Mouse (Mus musculus) T-helper 2 cell (primary cell): ENCODE data around the gene Slc7a6os.
"Not testable (repeated sequence)": the region's sequence is repeated elsewhere in the genome, so short reads cannot be mapped to it uniquely, and the experiment has no call there.

Source experiments
- in situ Hi-C: fragments of 300-600 bp; cut with MboI, MseI; formaldehyde crosslinking; loops from one replicate; pipeline ENCODE4 v1.15.1; 2025; ENCODE audit warnings: high pct_unique_total_duplicates

Gene Slc7a6os

GRCm38 (mm10) chr8:106210821-106211345, at the start of gene Slc7a6os, which contains the start of gene Prmt7:
Slc7a6os (minus strand) TSS chr8:106210935.
Prmt7 (plus strand) TSS chr8:106210936.
- in situ Hi-C loops, result loop anchor here (10.0 kb wide), 1 partner anchor 886 kb away; the partner anchor contains the start of genes Lrrc29 and Tmem208

- in situ Hi-C loops, result loop anchor here (10.0 kb wide), 1 partner anchor 765 kb away; no protein-coding TSS in a partner anchor
Measured at GRCm38 (mm10) chr8:106259579-106260255, 49.0 kb upstream of the Slc7a6os start.

GRCm38 (mm10) chr8:106258169-106258568, 47.4 kb upstream of the Slc7a6os start:
- in situ Hi-C loops, result no loop called here

GRCm38 (mm10) chr8:106250186-106250585, 39.5 kb upstream of the Slc7a6os start:
- in situ Hi-C loops, result no loop called here

GRCm38 (mm10) chr8:106237106-106237505, 26.4 kb upstream of the Slc7a6os start:
- in situ Hi-C loops, result no loop called here

GRCm38 (mm10) chr8:106234567-106235261, 24.0 kb upstream of the Slc7a6os start:
- in situ Hi-C loops, result no loop called here

- in situ Hi-C loops, result no loop called here
Measured at GRCm38 (mm10) chr8:106232751-106233150, 22.0 kb upstream of the Slc7a6os start.

GRCm38 (mm10) chr8:106231536-106231935, 20.8 kb upstream of the Slc7a6os start:
- in situ Hi-C loops, result no loop called here

- in situ Hi-C loops, result no loop called here
Measured at GRCm38 (mm10) chr8:106226589-106226988, 15.9 kb upstream of the Slc7a6os start.

- in situ Hi-C loops, result loop anchor here (10.0 kb wide), 1 partner anchor 895 kb away; the partner anchor contains the start of genes Lrrc29 and Tmem208
Measured at GRCm38 (mm10) chr8:106219620-106220019, 8.9 kb upstream of the Slc7a6os start.

GRCm38 (mm10) chr8:106213959-106214358, 3.2 kb upstream of the Slc7a6os start:
- in situ Hi-C loops, result loop anchor here (10.0 kb wide), 1 partner anchor 889 kb away; the partner anchor contains the start of genes Lrrc29 and Tmem208

- in situ Hi-C loops, result loop anchor here (10.0 kb wide), 1 partner anchor 887 kb away; the partner anchor contains the start of genes Lrrc29 and Tmem208
Measured at GRCm38 (mm10) chr8:106211421-106211820, 686 bp upstream of the Slc7a6os start.

GRCm38 (mm10) chr8:106210035-106210731, 552 bp downstream of the Slc7a6os start:
- in situ Hi-C loops, result loop anchor here (10.0 kb wide), 1 partner anchor 885 kb away; the partner anchor contains the start of genes Lrrc29 and Tmem208

- in situ Hi-C loops, result not testable (repeated sequence)
Measured at GRCm38 (mm10) chr8:106199596-106199995, 11.1 kb downstream of the Slc7a6os start.

- in situ Hi-C loops, result no loop called here
Measured at GRCm38 (mm10) chr8:106198741-106199140, 12.0 kb downstream of the Slc7a6os start.

- in situ Hi-C loops, result no loop called here
Measured at GRCm38 (mm10) chr8:106194062-106194461, 16.7 kb downstream of the Slc7a6os start.

- in situ Hi-C loops, result no loop called here
Measured at GRCm38 (mm10) chr8:106193162-106193561, 17.6 kb downstream of the Slc7a6os start.

GRCm38 (mm10) chr8:106191639-106192038, 19.1 kb downstream of the Slc7a6os start:
- in situ Hi-C loops, result no loop called here

GRCm38 (mm10) chr8:106189162-106189561, 21.6 kb downstream of the Slc7a6os start:
- in situ Hi-C loops, result no loop called here

GRCm38 (mm10) chr8:106186394-106186793, 24.3 kb downstream of the Slc7a6os start:
- in situ Hi-C loops, result no loop called here

- in situ Hi-C loops, result no loop called here
Measured at GRCm38 (mm10) chr8:106185628-106186270, 25.0 kb downstream of the Slc7a6os start.
